Mouse (Mus musculus): ENCODE data around the gene Ppp1r36. TPM values are rescaled to one million over a fixed set of nuclear protein-coding genes. Genes with fewer than 3 reads are reported as not detected.

The Ppp1r36 gene
- polyA plus RNA-seq, 1 experiment from 2014 or later: 4.3 TPM

DNA sequence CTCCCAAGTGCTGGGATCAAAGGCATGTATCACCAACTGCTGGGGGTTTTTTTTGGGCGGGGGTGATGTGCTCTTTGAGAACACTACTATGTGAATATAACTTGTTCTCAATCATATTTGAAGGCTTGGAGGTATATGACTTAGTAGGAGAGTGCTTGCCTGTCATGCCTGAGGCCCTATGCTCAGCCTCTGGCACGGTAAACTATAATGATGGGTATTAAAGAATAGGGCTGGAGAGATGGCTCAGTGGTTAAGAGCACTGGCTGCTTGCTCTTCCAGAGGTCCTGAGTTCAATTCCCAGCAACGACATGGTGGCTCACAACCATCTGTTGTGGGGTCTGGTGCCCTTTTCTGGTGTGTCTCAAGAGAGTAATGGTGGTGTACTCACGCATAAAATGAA, 42.4 kb upstream of the Ppp1r36 start:
- ATAC-seq (ENCODE audit: insufficient number of reproducible peaks, insufficient read depth, low FRiP score, low TSS enrichment, low read depth): no peak
- WGBS: 76% methylated on average over 4 of the region's 4 CpGs

DNA sequence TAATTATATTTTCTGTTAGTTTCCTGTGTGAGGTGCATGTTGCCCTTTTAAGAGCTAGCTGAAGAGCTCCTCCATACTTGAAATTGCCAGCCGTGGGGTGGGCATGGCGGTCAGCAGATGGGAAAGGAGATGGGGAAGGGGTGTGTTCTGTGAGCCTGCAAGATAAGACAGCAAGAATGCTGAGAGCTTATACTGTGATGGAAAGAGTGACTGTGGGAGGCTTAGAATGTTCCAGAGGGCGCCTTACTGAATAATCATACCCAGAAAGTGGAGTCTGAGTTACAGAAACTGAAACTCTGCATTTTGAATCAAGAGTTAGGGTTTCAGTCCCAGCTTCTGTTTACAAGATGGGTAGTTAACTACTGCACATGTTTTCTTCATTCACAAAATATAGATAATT, 41.8 kb upstream of the Ppp1r36 start:
- WGBS: 82% methylated on average over 3 of the region's 3 CpGs
- Histone ChIP-seq H3K4me1 (replicated peaks) (peaks cover 30% of the 10 kb centered on the region), H3K4me2 (no peak overlapping the region), H3K9ac (replicated peaks) (no peak overlapping the region; the same call in 1 of the 2 replicates), H3K4me3 (replicated peaks) (no peak overlapping the region), H3K9me3 (no peaks in the 10 kb centered on the region), H3K27me3 (no peaks in the 10 kb centered on the region), H3K36me3 (no peaks in the 10 kb centered on the region), H3K27ac (no peak overlapping the region)
- ATAC-seq (ENCODE audit: insufficient number of reproducible peaks, insufficient read depth, low FRiP score, low TSS enrichment, low read depth): no peak

More for the DNA sequence above, 42.4 kb upstream of the Ppp1r36 start:
- Histone ChIP-seq H3K27me3 (no peaks in the 10 kb centered on the region), H3K9me3 (no peaks in the 10 kb centered on the region), H3K4me3 (replicated peaks) (no peak overlapping the region), H3K27ac (no peak overlapping the region), H3K4me1 (replicated peaks) (peaks cover 30% of the 10 kb centered on the region), H3K9ac (replicated peaks) (no peak overlapping the region), H3K4me2 (no peak overlapping the region), H3K36me3 (no peaks in the 10 kb centered on the region)

- H3K4me3 ChIP-seq (replicated peaks): no peak overlapping the region
- H3K4me2 ChIP-seq: no peak overlapping the region
- H3K27ac ChIP-seq: no peak overlapping the region
- peaks cover 28% of the 10 kb centered on the region for H3K4me1 ChIP-seq (replicated peaks)
- H3K9ac ChIP-seq (replicated peaks): no peak overlapping the region
- H3K36me3 ChIP-seq: no peaks in the 10 kb centered on the region
- 52% methylated on average over 7 of the region's 7 CpGs for WGBS
- H3K27me3 ChIP-seq: no peaks in the 10 kb centered on the region
- no peaks in the 10 kb centered on the region for H3K9me3 ChIP-seq
- ATAC-seq (ENCODE audit: insufficient number of reproducible peaks, insufficient read depth, low FRiP score, low TSS enrichment, low read depth): no peak
These were observed 40.7 kb upstream of the Ppp1r36 start for GRCm38 (mm10) chr12:76376649-76377048.

- Histone ChIP-seq H3K27ac (no peak overlapping the region), H3K9ac (replicated peaks) (no peak overlapping the region), H3K4me3 (replicated peaks) (no peak overlapping the region), H3K9me3 (no peaks in the 10 kb centered on the region), H3K36me3 (no peaks in the 10 kb centered on the region), H3K4me2 (no peak overlapping the region), H3K27me3 (no peaks in the 10 kb centered on the region), H3K4me1 (replicated peaks) (peaks cover 24% of the 10 kb centered on the region)
- ATAC-seq (ENCODE audit: insufficient number of reproducible peaks, insufficient read depth, low FRiP score, low TSS enrichment, low read depth): no peak
- 91% methylated on average over 6 of the region's 6 CpGs for WGBS
These were observed 40.3 kb upstream of the Ppp1r36 start for GRCm38 (mm10) chr12:76377059-76377458.

- no peak overlapping the region for H3K27ac ChIP-seq
- no peak overlapping the region for H3K4me2 ChIP-seq
- H3K4me3 ChIP-seq (replicated peaks): no peak overlapping the region
- no peaks in the 10 kb centered on the region for H3K9me3 ChIP-seq
- no peaks in the 10 kb centered on the region for H3K27me3 ChIP-seq
- no peak overlapping the region for H3K9ac ChIP-seq (replicated peaks)
- peaks cover 17% of the 10 kb centered on the region for H3K4me1 ChIP-seq (replicated peaks)
- ATAC-seq (ENCODE audit: insufficient number of reproducible peaks, insufficient read depth, low FRiP score, low TSS enrichment, low read depth): no peak
- H3K36me3 ChIP-seq: 0 out of 2 replicates have a peak, but pooled peaks cover under 1% of the 10 kb centered on the region
- 95% methylated on average over 3 of the region's 3 CpGs for WGBS
These were observed 39.6 kb upstream of the Ppp1r36 start for GRCm38 (mm10) chr12:76377726-76378125.

GRCm38 (mm10) chr12:76378556-76378955, 38.8 kb upstream of the Ppp1r36 start:
- ATAC-seq (ENCODE audit: insufficient number of reproducible peaks, insufficient read depth, low FRiP score, low TSS enrichment, low read depth): no peak
- WGBS: 82% methylated on average over 5 of the region's 5 CpGs
- Histone ChIP-seq H3K27ac (no peak overlapping the region), H3K4me3 (replicated peaks) (no peak overlapping the region), H3K27me3 (no peaks in the 10 kb centered on the region), H3K9me3 (no peaks in the 10 kb centered on the region), H3K9ac (replicated peaks) (no peak overlapping the region), H3K4me2 (no peak overlapping the region), H3K4me1 (replicated peaks) (peaks cover 13% of the 10 kb centered on the region), H3K36me3 (0 out of 2 replicates have a peak, but pooled peaks cover 4% of the 10 kb centered on the region)

DNA sequence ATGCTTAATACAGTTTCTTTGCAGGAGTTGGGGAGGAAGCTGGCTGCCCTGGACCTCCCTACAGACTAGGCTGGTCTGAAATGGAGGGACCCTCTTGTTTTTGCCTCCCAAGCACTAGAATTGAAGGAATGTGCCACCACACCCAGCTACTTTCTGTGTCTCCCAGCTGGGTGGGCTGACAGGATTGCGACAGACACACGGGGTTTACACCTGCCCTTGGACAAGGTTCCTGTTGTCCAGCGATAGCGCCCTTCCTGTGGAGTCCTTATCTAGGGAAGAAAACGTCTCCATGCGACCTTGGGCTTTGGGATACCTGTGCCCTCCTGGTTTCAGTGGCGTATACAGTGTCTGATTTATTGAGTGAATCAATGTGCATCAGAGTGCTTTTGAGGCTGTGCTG, 37.2 kb upstream of the Ppp1r36 start:
- H3K4me2 ChIP-seq: no peak overlapping the region
- H3K27me3 ChIP-seq: no peaks in the 10 kb centered on the region
- H3K27ac ChIP-seq: no peak overlapping the region
- no peak for ATAC-seq (ENCODE audit: insufficient number of reproducible peaks, insufficient read depth, low FRiP score, low TSS enrichment, low read depth)
- no peaks in the 10 kb centered on the region for H3K9me3 ChIP-seq
- no peak overlapping the region for H3K4me3 ChIP-seq (replicated peaks)
- 0 out of 2 replicates have a peak, but pooled peaks cover 2% of the 10 kb centered on the region for H3K4me1 ChIP-seq (replicated peaks)
- 88% methylated on average over 7 of the region's 7 CpGs for WGBS
- no peak overlapping the region for H3K9ac ChIP-seq (replicated peaks)
- peaks cover 13% of the 10 kb centered on the region for H3K36me3 ChIP-seq

GRCm38 (mm10) chr12:76385342-76385741, 32.0 kb upstream of the Ppp1r36 start:
- H3K4me1 ChIP-seq (replicated peaks): no peaks in the 10 kb centered on the region
- H3K9me3 ChIP-seq: no peaks in the 10 kb centered on the region
- H3K4me2 ChIP-seq: no peak overlapping the region
- WGBS: 94% methylated on average over 8 of the region's 8 CpGs
- no peak overlapping the region for H3K4me3 ChIP-seq (replicated peaks)
- no peak for ATAC-seq (ENCODE audit: insufficient number of reproducible peaks, insufficient read depth, low FRiP score, low TSS enrichment, low read depth)
- H3K9ac ChIP-seq (replicated peaks): no peak overlapping the region
- peaks cover 50% of the 10 kb centered on the region for H3K36me3 ChIP-seq
- no peak overlapping the region for H3K27ac ChIP-seq
- no peaks in the 10 kb centered on the region for H3K27me3 ChIP-seq

GRCm38 (mm10) chr12:76388794-76389193, 28.5 kb upstream of the Ppp1r36 start:
- no peaks in the 10 kb centered on the region for H3K9me3 ChIP-seq
- ATAC-seq (ENCODE audit: insufficient number of reproducible peaks, insufficient read depth, low FRiP score, low TSS enrichment, low read depth): no peak
- WGBS: 90% methylated on average over 11 of the region's 11 CpGs
- H3K27ac ChIP-seq: no peak overlapping the region
- H3K36me3 ChIP-seq: peaks cover 53% of the 10 kb centered on the region
- H3K9ac ChIP-seq (replicated peaks): no peak overlapping the region
- no peak overlapping the region for H3K4me3 ChIP-seq (replicated peaks)
- no peaks in the 10 kb centered on the region for H3K27me3 ChIP-seq
- H3K4me2 ChIP-seq: no peak overlapping the region
- no peaks in the 10 kb centered on the region for H3K4me1 ChIP-seq (replicated peaks)

DNA sequence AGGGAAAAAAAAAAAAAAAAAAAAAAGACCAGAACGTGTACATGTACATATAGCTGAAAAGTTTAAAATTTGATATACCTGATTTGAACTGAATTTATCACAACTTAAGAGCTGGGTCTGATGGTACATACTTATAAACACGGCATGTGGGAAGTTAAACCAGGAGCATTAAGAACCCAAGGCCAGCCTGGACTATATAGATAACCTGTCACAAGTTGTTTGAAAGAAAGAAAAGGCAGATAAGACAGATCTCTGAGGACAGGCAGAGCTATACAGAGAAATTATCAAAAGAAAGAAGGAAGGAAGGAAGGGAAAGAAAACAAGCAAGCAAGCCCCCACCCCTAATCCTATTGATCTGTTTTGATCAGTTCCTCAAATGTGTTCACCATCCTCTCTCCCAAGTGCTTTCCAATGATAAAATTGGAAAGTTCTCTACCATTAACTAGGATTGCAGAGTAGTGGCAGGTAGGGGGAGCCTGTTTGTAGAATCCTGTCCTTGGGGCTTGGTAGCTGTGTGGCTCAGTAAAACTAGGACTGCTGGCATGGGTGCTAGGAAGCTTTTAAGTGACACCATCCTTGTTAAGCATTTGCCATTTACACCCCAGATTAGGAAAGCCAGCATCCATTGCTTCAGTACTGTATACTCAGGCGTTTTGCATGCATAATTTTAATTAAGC, 25.6 kb upstream of the Ppp1r36 start:
- 74% methylated on average over 3 of the region's 3 CpGs for WGBS
- H3K4me2 ChIP-seq: no peak overlapping the region
- H3K4me1 ChIP-seq (replicated peaks): no peaks in the 10 kb centered on the region
- H3K27ac ChIP-seq: no peak overlapping the region
- peaks cover 29% of the 10 kb centered on the region for H3K36me3 ChIP-seq
- no peaks in the 10 kb centered on the region for H3K9me3 ChIP-seq
- H3K27me3 ChIP-seq: no peaks in the 10 kb centered on the region
- ATAC-seq (ENCODE audit: insufficient number of reproducible peaks, insufficient read depth, low FRiP score, low TSS enrichment, low read depth): no peak
- no peak overlapping the region for H3K9ac ChIP-seq (replicated peaks)
- no peak overlapping the region for H3K4me3 ChIP-seq (replicated peaks)

DNA sequence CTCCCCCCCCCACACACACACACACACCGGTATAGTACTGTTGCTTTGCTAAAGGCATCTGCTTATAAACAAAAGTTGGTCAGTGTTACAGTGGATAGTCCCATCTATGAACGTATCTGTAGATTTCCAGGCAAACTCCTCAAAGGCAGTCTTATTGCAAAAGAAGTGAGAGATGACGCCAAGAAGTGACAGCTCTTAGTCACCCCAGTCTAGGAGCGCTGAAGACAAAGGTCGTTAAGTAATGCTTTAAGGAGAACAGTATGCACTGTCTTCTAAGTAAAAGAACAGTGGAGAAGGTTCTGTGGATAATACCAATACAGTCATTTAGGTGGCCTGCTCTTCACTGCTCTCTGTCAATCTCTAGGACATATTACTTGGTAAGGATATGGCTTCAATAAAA, 24.4 kb upstream of the Ppp1r36 start:
- no peak for ATAC-seq (ENCODE audit: insufficient number of reproducible peaks, insufficient read depth, low FRiP score, low TSS enrichment, low read depth)
- Histone ChIP-seq H3K9me3 (no peaks in the 10 kb centered on the region), H3K9ac (replicated peaks) (no peak overlapping the region), H3K36me3 (peaks cover 23% of the 10 kb centered on the region), H3K27ac (no peak overlapping the region), H3K4me3 (replicated peaks) (no peak overlapping the region), H3K4me1 (replicated peaks) (no peaks in the 10 kb centered on the region), H3K4me2 (no peak overlapping the region), H3K27me3 (no peaks in the 10 kb centered on the region)
- 80% methylated on average over 5 of the region's 5 CpGs for WGBS

GRCm38 (mm10) chr12:76397281-76397680, 20.1 kb upstream of the Ppp1r36 start:
- H3K9me3 ChIP-seq: no peaks in the 10 kb centered on the region
- WGBS: 88% methylated on average over 5 of the region's 5 CpGs
- H3K27ac ChIP-seq: no peak overlapping the region
- no peak overlapping the region for H3K4me3 ChIP-seq (replicated peaks)
- H3K36me3 ChIP-seq: no peaks in the 10 kb centered on the region
- no peak overlapping the region for H3K4me2 ChIP-seq
- H3K4me1 ChIP-seq (replicated peaks): no peaks in the 10 kb centered on the region
- peaks cover 3% of the 10 kb centered on the region for H3K27me3 ChIP-seq
- no peak for ATAC-seq (ENCODE audit: insufficient number of reproducible peaks, insufficient read depth, low FRiP score, low TSS enrichment, low read depth)
- H3K9ac ChIP-seq (replicated peaks): no peak overlapping the region

Data from limb, embryonic 12.5 days (tissue).